Mouse (Mus musculus): ENCODE results near the gene Tenm4.

Tenm4 gene

DNA sequence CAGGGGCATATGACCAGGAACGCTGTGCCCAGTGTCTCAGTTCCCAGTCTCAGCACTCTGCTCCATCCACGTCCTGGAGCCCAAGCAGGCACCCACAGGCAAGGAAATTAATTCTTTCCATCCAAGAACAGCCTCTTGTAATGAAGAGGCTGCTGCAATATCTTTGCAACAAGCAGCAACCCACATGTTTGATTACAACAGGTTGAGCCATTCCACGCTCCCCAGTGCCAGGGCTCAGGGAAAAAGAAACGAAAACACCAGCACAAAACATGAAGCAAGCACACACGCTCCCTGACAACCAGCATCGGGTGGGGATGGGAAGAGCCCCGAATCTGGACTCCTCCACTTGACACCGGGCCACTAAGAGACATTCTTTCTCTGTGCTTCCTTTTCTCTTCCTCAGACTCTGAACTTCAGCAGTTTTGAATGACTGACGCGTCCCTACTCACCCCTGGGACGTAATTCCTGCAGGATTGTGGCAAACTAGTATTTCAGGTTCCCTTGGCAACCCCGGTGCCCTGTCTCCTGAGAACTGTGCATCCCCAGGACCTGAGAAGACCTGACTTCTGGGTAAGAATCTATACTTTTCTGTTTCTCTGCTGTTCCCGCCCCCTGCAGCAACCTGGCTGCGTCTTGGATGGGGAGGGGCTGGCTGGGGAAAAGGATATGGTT lies at the start of gene Tenm4:
Gene Tenm4 (plus strand): TSS at position 323 of the 672 bp plus-strand sequence.
- no peak for DNase-seq

DNA sequence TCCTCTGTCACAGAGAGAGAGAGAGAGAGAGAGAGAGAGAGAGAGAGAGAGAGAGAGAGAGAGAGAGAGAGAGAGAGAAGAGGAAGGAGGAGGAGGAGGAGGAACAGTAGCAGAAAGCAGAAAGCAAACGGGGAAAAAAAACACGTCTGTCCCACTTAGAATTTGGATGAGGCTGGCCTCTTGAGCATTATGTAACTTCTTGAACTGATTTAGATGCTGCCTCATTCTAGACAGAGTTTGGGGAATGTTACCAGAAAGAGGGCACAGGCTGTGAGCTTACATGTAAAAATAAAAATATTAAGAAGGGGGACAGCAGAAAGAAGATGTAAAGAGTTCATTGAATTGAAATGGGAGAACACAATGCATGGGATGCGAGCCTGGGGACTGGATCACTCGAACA lies 40.3 kb upstream of the Tenm4 start:
- DNase-seq: no peak

DNA sequence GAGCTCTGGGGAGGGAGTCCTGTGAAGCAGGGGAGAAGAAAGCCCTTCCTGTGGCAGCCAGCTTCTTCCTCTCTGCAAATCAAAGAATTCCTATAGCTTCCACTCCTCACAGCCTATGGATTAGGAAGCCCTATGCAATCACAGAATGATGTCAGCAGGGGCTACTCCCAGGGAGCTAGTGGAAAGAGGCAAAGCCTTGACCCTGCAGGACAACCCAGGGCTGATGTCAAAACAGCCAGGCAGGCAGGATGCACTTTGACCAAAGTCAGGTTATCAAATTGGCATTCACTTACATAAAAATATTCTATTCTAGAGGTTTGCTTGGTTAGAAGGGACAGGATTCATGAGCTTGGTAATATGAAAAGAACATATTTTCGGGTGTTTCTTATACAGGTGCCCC lies 39.9 kb upstream of the Tenm4 start:
- no peak for DNase-seq

DNA sequence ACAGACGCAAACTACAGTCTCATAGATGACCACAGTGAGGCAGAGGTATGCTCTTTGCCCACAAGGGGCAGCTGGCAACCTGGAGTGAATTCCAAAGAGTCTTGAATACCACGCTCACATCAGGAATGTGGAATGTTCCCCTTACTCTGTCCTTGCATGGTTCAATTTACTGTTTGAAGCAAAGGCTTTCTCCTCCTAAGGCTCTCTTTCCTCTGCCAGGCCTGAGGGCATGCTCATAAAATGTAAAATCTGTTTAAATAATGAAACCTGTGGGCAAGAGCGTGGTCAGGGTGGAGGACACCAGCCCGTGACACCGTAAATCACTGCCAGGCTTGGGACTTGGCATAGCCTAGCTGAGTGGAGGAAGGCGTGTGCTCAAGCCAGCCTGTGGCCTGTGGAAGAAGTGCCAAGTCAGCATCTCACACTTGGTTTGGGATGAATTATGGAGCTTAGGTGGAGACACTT lies 34.5 kb upstream of the Tenm4 start:
- peak; percentile 39 for DNase-seq

DNA sequence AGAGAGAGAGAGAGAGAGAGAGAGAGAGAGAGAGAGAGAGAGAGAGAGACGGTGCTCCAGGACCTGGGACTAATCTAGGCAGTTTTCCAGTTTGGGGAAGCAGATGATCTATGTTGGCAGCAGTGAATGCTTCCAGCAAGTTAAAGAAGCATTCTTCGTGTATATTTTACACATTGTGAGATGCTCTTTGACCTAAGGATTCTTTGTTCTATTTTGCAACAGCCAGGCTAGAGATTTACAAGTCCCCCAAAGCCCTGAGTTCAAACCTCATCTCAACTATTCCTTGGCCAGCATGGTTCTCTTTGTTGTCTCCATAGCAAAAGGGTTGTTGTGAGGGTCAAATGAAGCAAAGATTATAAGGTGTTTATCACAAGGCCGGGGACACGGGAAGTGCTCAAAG lies 29.2 kb upstream of the Tenm4 start:
- no peak for DNase-seq

DNA sequence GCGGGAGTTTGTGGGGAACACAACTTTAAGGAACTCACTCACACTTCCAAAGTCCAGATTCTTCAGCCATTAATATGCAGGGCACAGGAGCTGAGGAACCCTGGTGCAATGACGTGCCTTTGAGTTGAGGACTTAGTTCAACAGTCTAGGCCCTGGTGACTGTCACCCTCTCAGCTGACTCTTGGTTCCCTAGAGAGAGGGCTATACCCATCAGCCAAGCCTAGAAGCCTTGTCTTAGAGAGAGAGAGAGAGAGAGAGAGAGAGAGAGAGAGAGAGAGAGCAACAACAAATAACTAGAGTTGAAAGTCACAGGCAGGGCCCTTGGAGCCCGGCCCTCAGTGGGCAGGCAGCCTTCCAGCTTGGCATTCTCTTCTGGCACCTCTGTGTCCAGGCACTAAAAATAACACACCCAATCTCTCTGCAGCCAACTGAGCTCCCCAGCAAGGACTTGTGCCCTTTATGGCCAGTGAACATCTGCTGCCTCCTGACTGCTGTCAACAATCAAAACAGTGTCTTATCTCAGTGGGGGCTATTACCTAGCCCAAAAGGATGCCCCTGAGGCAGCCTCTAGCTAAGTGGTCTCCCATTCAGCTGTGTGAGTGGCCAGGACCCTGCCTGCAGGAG lies 28.0 kb upstream of the Tenm4 start:
- DNase-seq: peak; percentile 28

DNA sequence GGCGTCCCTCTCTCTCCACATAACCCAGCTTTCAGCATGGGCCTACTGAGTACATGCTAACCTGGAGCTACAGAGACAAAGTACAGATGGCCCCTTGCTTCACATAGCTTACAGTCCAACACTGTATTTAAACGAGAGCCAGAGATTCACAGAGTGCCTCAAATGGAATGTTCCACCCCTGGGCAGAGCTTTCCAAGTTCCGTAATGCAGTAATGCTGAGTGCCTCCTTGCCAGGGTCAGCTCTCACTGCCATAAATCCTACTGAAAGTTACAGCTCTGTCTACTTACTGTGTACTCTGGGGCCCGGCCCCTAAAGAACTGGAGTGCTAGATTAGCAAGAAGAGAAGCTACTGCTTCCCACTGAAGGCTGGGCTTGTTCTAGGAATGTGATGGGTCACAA lies 23.6 kb upstream of the Tenm4 start:
- DNase-seq: no peak

DNA sequence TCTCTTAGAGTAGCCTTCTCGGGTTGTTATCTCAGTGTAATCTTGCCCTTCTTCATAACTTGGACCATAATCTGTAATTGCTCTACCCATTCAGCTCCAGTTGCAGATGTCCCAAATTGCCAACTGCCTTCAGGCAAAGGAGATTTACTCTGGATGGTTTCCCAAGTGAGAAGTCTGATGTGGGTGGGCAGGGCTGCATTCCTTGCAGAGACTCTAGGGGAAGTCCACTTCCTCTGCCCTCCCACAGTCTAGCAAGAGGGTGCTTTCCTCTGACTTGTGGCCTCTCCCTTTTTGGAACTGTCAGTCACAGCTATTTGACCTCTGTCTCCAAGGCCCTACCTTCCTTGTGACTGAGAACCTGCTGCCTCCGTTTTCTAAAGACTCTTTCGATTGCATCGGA lies 22.9 kb upstream of the Tenm4 start:
- no peak for DNase-seq

DNA sequence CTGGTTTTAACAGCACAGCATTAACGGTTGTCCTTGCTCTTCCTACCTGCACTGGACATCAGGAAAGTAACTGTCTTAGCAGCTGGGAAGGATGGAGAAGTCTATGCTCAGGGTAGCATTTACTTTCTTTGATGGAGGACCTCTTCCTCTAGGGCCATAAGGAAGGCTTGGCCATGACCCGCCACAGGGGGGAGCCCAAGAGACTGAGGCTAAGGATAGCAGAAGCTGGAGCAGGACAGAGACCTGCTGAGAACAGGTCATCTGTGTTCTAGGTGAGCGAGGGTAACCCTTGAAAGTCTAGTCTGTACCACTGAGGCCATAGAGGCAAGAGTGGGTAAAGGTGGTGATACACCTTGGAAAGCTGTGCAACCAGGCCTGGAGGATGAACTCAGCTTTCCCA lies 19.8 kb upstream of the Tenm4 start:
- DNase-seq: peak; percentile 79

DNA sequence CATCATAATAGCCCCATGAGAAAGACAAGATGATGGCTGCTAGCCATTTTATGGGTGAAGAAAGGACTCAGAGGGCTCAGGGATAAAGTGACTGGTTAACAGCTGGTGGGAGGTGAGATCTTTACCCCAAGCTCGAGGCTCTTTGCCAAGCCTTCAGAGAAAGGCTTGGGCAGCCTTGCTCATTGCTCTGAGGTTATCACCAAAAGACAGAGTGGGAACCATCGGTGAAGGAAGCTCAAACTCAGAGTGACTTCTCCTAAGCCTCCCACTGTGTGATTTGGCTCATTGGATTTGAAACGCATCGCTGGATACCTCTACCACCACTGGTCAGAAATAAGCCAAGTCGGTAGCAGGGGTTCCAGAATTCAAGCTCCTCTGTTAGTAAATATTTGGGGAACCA lies 19.1 kb upstream of the Tenm4 start:
- no peak for DNase-seq

DNA sequence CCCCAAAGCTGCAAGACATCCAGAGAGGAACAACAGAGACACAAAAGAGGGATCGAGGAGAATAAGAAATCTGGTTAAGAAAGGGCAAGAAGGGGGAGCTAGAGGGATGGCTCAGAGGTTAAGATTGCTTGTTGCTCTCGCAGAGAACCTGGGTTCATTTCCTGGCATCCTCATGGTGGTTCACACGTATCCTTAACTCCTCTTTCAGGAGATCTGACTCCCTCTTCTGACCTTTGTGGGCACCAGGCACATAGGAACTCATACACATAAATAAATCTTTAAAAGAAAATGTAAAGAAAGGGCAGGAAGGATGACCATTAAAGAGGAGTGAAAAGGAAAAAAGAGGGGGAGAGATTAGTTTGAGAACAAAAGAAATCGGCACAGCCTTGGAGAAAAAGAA lies 18.6 kb upstream of the Tenm4 start:
- no peak for DNase-seq

DNA sequence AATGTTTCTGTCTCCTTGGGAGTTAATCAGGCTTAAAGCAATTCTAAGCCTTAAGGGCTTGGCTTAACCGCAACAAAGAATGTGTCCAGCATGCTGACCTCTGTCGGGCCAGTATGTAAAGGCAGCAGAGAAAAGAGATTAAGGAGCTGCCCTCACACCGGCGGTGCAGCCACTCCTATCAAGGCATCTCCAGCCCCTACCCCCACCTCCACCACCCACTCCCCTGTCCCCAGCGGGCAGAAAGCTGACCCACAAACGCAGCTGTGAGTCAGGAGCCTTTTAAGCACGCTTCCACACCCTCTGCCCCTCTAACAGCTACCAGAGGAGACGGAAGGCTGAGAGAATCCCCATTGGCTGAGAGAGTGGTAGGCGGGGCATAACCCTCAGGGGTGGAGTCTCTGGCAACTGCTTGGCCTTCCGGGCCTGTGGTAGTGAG lies 18.1 kb upstream of the Tenm4 start:
- peak; percentile 74 for DNase-seq

DNA sequence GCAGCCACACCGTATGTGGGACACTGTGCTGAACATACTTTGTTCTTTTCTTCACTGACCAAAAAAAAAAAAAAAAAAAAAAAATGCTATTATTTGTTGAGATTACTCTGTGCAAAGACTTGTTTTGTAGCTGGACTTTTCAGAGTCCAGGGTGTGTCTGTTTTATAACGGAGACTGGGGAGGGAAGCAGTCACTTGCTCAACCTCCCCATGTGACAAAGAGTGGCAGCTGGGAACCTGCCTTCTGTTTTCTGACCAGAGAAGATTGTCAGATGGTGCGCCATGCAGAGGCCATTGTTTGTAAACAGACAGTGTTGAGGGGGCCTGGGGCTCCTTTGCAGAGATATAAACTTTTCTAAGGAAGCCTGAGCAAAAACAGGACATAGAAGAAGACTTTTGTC lies 17.0 kb upstream of the Tenm4 start:
- DNase-seq: no peak

DNA sequence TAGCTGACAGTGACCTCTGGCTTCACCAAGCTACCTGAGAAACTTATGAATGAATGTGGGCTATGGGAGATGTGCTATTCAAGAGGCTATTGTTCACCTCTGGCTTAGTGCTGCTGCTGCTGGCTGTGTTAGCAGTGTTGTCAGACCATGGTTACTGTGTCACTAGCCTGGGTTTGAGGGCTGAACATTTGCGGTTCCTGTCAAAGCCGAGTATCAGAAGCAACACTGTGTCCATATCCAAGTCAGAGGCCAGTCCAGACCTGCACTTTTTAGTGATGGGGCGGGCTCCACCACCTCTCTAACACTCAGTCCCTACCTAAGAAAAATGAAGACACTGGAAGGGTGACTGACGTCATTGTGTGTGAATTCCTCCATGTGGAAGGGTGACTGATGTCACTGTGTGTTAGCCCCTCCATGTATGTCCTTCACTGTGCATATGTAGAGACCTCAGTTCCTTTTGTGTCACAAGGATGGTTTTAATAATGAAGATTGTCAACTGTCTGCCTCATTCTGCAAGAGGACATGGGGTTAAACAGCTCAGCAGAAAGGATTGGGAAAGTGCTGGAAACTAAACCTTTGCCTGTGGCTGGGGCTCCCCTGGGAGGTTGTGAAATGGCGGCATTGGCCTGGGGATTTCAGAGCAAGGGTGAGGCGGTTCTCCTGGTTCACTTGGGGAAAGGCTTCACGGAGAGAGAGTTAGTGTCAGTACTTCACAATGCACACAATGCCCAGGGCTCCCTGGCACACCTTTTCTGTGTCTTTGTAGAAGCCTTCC lies 14.4 kb upstream of the Tenm4 start:
- no peak for DNase-seq

DNA sequence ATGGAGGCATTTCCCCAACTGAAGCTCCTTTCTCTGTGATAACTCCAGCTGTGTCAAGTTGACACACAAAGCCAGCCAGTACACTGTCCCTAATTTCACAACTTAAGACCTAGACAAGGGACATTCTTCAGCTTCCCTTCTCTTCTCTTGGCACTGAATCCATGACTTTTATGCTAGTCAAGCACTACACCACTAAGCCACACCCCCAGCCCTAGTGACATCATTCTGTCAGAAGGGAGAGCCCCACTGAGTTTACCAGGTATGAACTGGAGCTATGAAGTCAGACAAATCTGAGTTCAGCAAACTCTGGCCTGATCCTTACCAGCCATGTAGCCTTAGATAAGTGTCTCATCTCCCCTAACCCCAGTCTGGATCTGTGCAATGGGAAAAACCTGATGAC lies 6.9 kb upstream of the Tenm4 start:
- DNase-seq: no peak

DNA sequence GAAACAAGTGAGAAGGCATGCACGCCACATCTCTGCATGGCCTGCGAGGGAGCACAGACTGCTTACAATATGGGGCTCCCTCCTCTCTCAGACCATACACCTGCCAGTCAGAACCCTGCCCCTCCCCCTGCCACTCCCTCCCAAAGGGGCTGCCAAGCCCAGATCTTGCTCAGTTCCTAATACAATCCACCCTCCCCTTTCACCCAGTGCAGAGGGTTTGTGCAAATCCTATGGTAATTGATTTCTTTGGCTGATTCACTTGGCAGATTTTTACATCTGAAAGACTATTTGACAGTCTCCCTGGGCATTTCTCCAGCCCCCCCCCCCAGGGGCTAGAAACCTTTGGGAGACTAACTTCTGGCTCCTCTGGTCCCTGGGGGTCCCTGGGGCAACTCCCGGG lies 2.1 kb upstream of the Tenm4 start:
- DNase-seq: peak; percentile 14

DNA sequence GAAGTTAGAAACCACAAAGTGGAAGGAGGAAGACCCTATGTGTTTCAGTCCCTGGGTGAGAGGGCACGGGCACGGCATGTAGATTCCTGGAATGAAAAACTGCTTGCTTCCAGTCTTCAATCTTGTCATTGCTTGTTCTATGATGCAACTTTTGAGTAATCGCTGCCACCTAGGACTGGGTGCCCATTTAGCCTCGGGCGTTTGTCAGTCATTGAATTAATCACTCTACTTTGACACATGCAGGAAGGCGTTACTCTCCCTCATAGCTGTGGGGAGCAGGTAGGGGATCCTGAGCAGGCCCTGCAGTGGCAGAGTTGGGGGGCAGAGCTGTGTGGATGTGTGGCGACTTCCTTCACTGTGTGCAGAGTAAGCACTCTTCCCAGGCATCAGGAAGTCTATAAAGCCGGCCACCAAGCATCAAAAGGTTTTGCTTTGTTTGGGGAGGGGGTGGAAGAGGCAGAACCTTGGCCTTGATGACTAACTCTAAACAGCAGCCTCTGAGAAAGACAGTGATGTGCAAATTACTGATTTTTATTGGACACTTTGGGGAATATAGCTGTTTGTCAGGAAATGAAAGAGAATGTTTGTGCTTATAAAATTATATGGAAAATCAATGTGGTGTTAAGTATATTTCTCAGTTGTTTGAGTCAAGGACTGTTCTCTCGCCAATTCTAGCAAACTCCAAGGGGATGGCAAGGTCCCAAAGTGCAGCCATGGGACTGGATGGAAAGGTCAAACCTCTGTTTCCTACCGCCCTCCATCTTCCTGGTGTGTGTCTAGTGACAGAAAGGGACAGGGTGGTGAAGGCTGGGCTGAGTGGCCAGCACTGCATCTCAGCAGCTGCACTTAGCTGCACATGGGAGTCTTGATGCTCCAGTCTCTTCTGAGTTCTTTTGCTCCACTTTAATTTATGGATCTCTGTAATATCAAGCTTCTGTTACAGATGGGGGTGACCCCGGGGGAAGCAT lies 834 bp downstream of the Tenm4 start:
- no peak for DNase-seq

DNA sequence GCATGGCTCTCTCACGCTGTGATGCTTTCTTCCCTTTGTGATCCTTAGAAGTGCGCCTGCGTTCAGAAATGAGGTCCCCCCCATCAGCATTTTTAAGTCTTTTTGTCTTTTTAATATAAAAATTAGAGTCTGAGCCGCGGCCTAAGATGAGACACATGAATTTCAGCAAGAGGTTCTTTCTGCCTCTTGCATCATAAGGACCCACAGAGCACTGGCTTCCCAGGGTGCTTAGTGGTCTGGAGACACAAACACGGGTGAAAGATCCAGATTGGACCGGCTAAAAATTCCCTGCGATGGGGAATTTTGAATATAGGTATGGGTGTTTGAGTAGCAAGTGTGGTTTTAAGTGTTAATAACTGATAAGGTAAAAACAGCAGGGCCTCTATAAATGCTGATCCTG lies 5.7 kb downstream of the Tenm4 start:
- DNase-seq: no peak

DNA sequence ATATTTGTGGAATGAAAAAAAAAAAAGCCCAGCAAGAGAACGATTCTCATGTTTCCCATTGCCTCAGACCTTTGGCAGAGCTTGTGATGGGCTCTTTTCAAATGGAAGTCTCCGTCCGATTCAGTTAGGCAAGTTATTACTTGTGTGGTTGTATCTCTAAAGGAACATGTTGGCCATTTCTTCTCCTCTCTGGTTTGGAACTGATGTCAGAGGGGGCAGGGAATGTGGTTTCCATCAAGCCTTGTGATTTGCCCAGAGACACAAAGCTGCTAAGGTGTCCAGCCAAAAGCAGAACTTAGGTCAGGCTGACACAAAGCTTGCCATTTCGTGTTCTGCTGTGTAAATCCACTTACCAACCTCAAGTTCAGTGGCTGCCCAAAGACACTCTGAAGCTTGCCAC lies 10.7 kb downstream of the Tenm4 start:
- DNase-seq: no peak

DNA sequence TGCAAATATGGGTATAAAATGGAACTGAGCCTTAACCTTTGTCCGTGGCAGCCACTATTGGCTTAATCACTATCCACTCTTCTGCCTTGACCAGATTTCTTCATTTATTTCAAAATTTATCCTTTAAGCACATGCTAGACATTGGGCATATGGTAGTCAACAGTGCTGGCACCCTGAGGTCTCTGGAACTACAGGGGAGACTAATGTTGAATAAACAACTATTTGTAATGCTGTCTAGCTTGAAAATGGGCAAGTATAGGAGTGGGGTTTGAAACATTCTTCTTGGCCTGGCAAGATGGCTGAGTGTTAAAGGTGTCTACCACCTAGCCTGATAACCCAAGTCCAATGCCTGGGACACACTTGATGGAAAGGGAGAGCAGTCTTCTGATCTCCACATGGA lies 12.1 kb downstream of the Tenm4 start:
- no peak for DNase-seq

DNA sequence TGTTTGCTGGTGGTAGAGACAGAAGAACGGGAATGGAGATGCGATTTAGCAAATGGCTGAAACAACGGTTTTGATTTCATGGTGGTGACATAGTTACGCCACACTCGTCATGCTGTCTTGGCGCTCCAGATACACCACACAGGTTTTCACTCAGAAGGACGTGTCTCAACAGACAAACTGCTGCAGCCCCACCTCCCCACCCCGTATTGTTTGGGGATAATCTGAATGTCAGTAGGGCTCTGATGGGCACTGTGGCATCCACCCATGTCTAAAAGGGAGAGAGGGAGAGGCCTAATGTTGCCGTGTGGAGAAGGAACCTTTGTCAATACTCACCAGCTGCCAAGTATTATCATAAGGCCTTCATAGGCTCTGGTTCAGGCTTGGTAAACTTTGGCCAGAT lies 14.4 kb downstream of the Tenm4 start:
- DNase-seq: no peak

DNA sequence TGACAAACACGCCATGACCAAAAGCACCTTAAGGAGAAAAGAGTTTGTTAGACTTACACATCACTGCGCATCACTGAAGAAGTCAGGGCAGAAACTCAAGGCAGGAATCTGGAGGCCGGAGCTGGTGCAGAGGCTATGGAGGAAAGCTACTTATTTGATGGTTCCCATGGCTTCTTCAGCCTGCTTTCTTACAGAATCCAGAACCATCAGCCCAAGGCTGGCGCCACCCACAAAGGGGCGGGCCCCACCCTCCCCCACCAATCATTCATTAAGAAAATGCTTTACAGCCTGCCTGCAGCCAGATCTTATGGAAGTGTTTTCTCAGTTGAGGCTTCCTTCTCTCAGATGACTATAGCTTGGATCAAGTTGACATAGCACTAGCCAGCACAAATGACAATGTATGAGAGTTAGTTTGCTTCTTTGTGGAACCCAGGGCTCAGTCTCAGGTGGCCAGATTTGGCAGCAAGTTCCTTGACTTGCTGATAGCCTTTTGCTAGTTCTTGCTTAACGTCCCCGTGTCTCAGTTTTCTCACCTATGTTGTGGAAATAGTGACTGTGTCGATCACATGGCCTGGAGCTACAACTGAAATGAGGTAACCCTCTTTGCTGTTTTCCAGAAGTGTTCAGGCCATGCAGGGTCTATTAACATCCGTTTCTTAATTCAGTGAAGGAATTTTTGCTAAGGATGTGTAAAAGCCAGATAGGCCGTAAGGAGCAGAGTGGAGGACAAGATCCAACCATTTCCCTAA lies 32.9 kb downstream of the Tenm4 start:
- no peak for DNase-seq

All from kidney, postnatal 10 days (tissue).